Mouse (Mus musculus): ENCODE data around the gene Pnliprp2. TPM values are rescaled to one million over a fixed set of nuclear protein-coding genes. Genes with fewer than 3 reads are reported as not detected.

Gene Pnliprp2
- not detected in 2 replicates for polyA plus RNA-seq (2012; rRNA removed)

DNA sequence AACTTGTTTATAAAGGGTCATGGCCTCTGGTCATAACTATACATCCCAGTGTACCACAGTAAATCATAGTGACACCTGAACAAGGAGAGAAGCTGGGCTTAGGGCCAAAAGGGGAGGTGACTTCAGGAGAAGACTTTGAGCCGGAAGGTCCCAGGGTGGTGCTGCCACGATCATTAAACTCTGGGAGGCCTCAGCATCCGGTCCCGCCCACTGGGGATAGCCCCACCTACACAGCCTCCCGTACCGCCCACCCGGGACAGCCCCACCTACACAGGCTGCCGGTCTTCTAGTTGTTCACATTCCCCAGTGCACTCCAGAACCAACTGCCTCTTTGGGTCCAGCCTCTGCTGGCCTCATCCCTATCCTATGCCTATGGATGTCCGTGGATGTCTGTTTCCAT is at the start of gene Pnliprp2:
Gene Pnliprp2 (plus strand): TSS at position 297 of the 400 bp plus-strand sequence.
- no peaks in the 10 kb centered on the region for H3K27me3 ChIP-seq (ENCODE audit: control insufficient read depth, insufficient read depth, low read length)
- TF ChIP-seq CTCF (IDR thresholded peaks at IDR 0.05; ENCODE audit: borderline replicate concordance, insufficient read depth, low read depth, low read length) (no peak), POLR2A (IDR thresholded peaks at IDR 0.05; ENCODE audit: borderline replicate concordance, insufficient read depth, low read length) (no peak)
- no peaks in the 10 kb centered on the region; the same call in 1 of the 2 replicates for H3K4me1 ChIP-seq (ENCODE audit: control insufficient read depth, insufficient read depth, low read length)
- no peak for DNase-seq
- 77% methylated on average over 9 of the region's 9 CpGs for WGBS
- H3K4me3 ChIP-seq (replicated peaks; ENCODE audit: insufficient read depth, low read depth, low read length): no peak within 1 kb of the TSS
- H3K27ac ChIP-seq (ENCODE audit: insufficient read depth, low read length): no peak within 1 kb of the TSS

GRCm38 (mm10) chr19:58717925-58718324 is 41.6 kb upstream of the Pnliprp2 start:
- H3K27me3 ChIP-seq (ENCODE audit: control insufficient read depth, insufficient read depth, low read length): no peaks in the 10 kb centered on the region
- WGBS: 93% methylated on average over 4 of the region's 4 CpGs
- H3K27ac ChIP-seq (ENCODE audit: insufficient read depth, low read length): no peak overlapping the region
- H3K4me3 ChIP-seq (replicated peaks; ENCODE audit: insufficient read depth, low read depth, low read length): no peak overlapping the region
- no peak for DNase-seq
- no peak for TF ChIP-seq POLR2A (IDR thresholded peaks at IDR 0.05; ENCODE audit: borderline replicate concordance, insufficient read depth, low read length)
- no peak for TF ChIP-seq CTCF (IDR thresholded peaks at IDR 0.05; ENCODE audit: borderline replicate concordance, insufficient read depth, low read depth, low read length)
- no peaks in the 10 kb centered on the region for H3K4me1 ChIP-seq (ENCODE audit: control insufficient read depth, insufficient read depth, low read length)

DNA sequence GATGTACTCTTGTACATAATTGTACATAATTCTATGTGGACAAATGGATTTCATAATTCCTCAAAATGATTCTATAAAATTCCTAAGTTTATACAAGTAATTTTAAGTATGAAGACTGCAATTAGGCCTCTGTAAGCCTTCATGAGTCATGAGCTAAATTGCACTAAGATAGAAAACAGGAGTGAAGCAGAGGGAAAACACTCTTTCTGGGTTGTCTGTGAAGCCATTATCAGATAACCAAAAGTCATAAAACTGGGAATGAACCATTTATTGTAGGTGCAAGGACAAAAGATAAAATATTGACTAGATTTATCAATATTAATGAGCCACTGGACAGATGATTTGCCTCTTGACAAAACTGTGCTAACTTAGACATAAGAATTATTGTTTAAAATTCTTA is 39.1 kb upstream of the Pnliprp2 start:
- DNase-seq: no peak
- Histone ChIP-seq H3K27me3 (ENCODE audit: control insufficient read depth, insufficient read depth, low read length) (no peaks in the 10 kb centered on the region), H3K4me1 (ENCODE audit: control insufficient read depth, insufficient read depth, low read length) (no peaks in the 10 kb centered on the region), H3K27ac (ENCODE audit: insufficient read depth, low read length) (no peak overlapping the region), H3K4me3 (replicated peaks; ENCODE audit: insufficient read depth, low read depth, low read length) (no peak overlapping the region)
- no peak for TF ChIP-seq CTCF (IDR thresholded peaks at IDR 0.05; ENCODE audit: borderline replicate concordance, insufficient read depth, low read depth, low read length)
- no peak for TF ChIP-seq POLR2A (IDR thresholded peaks at IDR 0.05; ENCODE audit: borderline replicate concordance, insufficient read depth, low read length)

GRCm38 (mm10) chr19:58726551-58726950 is 33.0 kb upstream of the Pnliprp2 start:
- Histone ChIP-seq H3K4me3 (replicated peaks; ENCODE audit: insufficient read depth, low read depth, low read length) (no peak overlapping the region), H3K27me3 (ENCODE audit: control insufficient read depth, insufficient read depth, low read length) (no peaks in the 10 kb centered on the region), H3K27ac (ENCODE audit: insufficient read depth, low read length) (no peak overlapping the region), H3K4me1 (ENCODE audit: control insufficient read depth, insufficient read depth, low read length) (no peaks in the 10 kb centered on the region)
- TF ChIP-seq POLR2A (IDR thresholded peaks at IDR 0.05; ENCODE audit: borderline replicate concordance, insufficient read depth, low read length) (no peak), CTCF (IDR thresholded peaks at IDR 0.05; ENCODE audit: borderline replicate concordance, insufficient read depth, low read depth, low read length) (no peak)
- 89% methylated on average over 5 of the region's 5 CpGs for WGBS
- DNase-seq: no peak

GRCm38 (mm10) chr19:58727756-58728155 is 31.8 kb upstream of the Pnliprp2 start:
- H3K27ac ChIP-seq (ENCODE audit: insufficient read depth, low read length): no peak overlapping the region
- no peaks in the 10 kb centered on the region for H3K4me1 ChIP-seq (ENCODE audit: control insufficient read depth, insufficient read depth, low read length)
- no peak for TF ChIP-seq CTCF (IDR thresholded peaks at IDR 0.05; ENCODE audit: borderline replicate concordance, insufficient read depth, low read depth, low read length)
- no peak for TF ChIP-seq POLR2A (IDR thresholded peaks at IDR 0.05; ENCODE audit: borderline replicate concordance, insufficient read depth, low read length)
- DNase-seq: no peak
- 85% methylated on average over 5 of the region's 5 CpGs for WGBS
- H3K27me3 ChIP-seq (ENCODE audit: control insufficient read depth, insufficient read depth, low read length): no peaks in the 10 kb centered on the region
- H3K4me3 ChIP-seq (replicated peaks; ENCODE audit: insufficient read depth, low read depth, low read length): no peak overlapping the region

- DNase-seq: no peak
- 35% methylated on average over 5 of the region's 5 CpGs for WGBS
These were observed 31.0 kb upstream of the Pnliprp2 start, which contains the start of gene Pnliprp1 for GRCm38 (mm10) chr19:58728445-58729031. TSS of gene Pnliprp1 (plus strand) at chr19:58728887.

GRCm38 (mm10) chr19:58733216-58733615 is 26.3 kb upstream of the Pnliprp2 start:
- DNase-seq: no peak
- H3K4me3 ChIP-seq (replicated peaks; ENCODE audit: insufficient read depth, low read depth, low read length): no peak overlapping the region
- WGBS: 83% methylated on average over 6 of the region's 6 CpGs
- no peak overlapping the region for H3K27ac ChIP-seq (ENCODE audit: insufficient read depth, low read length)
- no peaks in the 10 kb centered on the region for H3K4me1 ChIP-seq (ENCODE audit: control insufficient read depth, insufficient read depth, low read length)
- no peak for TF ChIP-seq POLR2A (IDR thresholded peaks at IDR 0.05; ENCODE audit: borderline replicate concordance, insufficient read depth, low read length)
- no peak for TF ChIP-seq CTCF (IDR thresholded peaks at IDR 0.05; ENCODE audit: borderline replicate concordance, insufficient read depth, low read depth, low read length)
- no peaks in the 10 kb centered on the region for H3K27me3 ChIP-seq (ENCODE audit: control insufficient read depth, insufficient read depth, low read length)

More at GRCm38 (mm10) chr19:58728445-58729031, 31.0 kb upstream of the Pnliprp2 start, which contains the start of gene Pnliprp1:
- H3K27me3 ChIP-seq (ENCODE audit: control insufficient read depth, insufficient read depth, low read length): no peaks in the 10 kb centered on the region
- H3K4me1 ChIP-seq (ENCODE audit: control insufficient read depth, insufficient read depth, low read length): no peaks in the 10 kb centered on the region
- TF ChIP-seq CTCF (IDR thresholded peaks at IDR 0.05; ENCODE audit: borderline replicate concordance, insufficient read depth, low read depth, low read length) (no peak), POLR2A (IDR thresholded peaks at IDR 0.05; ENCODE audit: borderline replicate concordance, insufficient read depth, low read length) (no peak)
- H3K27ac ChIP-seq (ENCODE audit: insufficient read depth, low read length): no peak within 1 kb of the TSS
- no peak within 1 kb of the TSS for H3K4me3 ChIP-seq (replicated peaks; ENCODE audit: insufficient read depth, low read depth, low read length)

- no peak for TF ChIP-seq CTCF (IDR thresholded peaks at IDR 0.05; ENCODE audit: borderline replicate concordance, insufficient read depth, low read depth, low read length)
- no peak for TF ChIP-seq POLR2A (IDR thresholded peaks at IDR 0.05; ENCODE audit: borderline replicate concordance, insufficient read depth, low read length)
- Histone ChIP-seq H3K4me1 (ENCODE audit: control insufficient read depth, insufficient read depth, low read length) (no peaks in the 10 kb centered on the region), H3K27ac (ENCODE audit: insufficient read depth, low read length) (no peak overlapping the region), H3K4me3 (replicated peaks; ENCODE audit: insufficient read depth, low read depth, low read length) (no peak overlapping the region), H3K27me3 (ENCODE audit: control insufficient read depth, insufficient read depth, low read length) (no peaks in the 10 kb centered on the region)
- WGBS: 83% methylated on average over 4 of the region's 4 CpGs
- DNase-seq: no peak
These were observed 21.4 kb upstream of the Pnliprp2 start for GRCm38 (mm10) chr19:58738111-58738510.

Measured in cerebellum, adult 2 months (tissue).